Mouse (Mus musculus) right cerebral cortex, adult 2 months (tissue): Measurements from ENCODE around the gene Serpinc1.
A peak's percentile ranks its signal among the peaks of the same experiment; 100 is the strongest.
"Not testable (repeated sequence)": the region's sequence is repeated elsewhere in the genome, so short reads cannot be mapped to it uniquely, and the experiment has no call there.

Experiments
- DNase-seq, 2 experiments: peaks; one replicate each; pipeline ENCODE4 v3.0.0; 2021 to 2022; ENCODE audit warnings: low spot score in 2 of 2

Gene Serpinc1

GRCm38 (mm10) chr1:161025410-161026210 lies 47.2 kb downstream of the Serpinc1 start:
- no peak for DNase-seq

- DNase-seq, result no peak
These were observed 48.8 kb downstream of the Serpinc1 start for GRCm38 (mm10) chr1:161027196-161027595.

- not testable (repeated sequence) for DNase-seq
These were observed 50.0 kb downstream of the Serpinc1 start for GRCm38 (mm10) chr1:161028427-161028826.

- no peak for DNase-seq
These were observed 51.7 kb downstream of the Serpinc1 start for GRCm38 (mm10) chr1:161030058-161030457.

GRCm38 (mm10) chr1:161031881-161032280 lies 53.5 kb downstream of the Serpinc1 start:
- no peak for DNase-seq

- no peak for DNase-seq
These were observed 54.0 kb downstream of the Serpinc1 start for GRCm38 (mm10) chr1:161032345-161032744.

GRCm38 (mm10) chr1:161033856-161034434 lies 55.6 kb downstream of the Serpinc1 start:
- no peak for DNase-seq

- DNase-seq, result peak; percentile 96 to 98
These were observed 56.3 kb downstream of the Serpinc1 start, which contains the start of gene Zbtb37 for GRCm38 (mm10) chr1:161034435-161035280. Gene Zbtb37, minus strand, starts transcription at chr1:161034849.

- DNase-seq, result no peak
These were observed 56.9 kb downstream of the Serpinc1 start for GRCm38 (mm10) chr1:161035281-161035785.

GRCm38 (mm10) chr1:161035786-161036404 lies 57.5 kb downstream of the Serpinc1 start:
- DNase-seq, result no peak

- DNase-seq, result no peak
These were observed 58.0 kb downstream of the Serpinc1 start for GRCm38 (mm10) chr1:161036411-161036841.

GRCm38 (mm10) chr1:161037026-161037425 lies 58.6 kb downstream of the Serpinc1 start:
- DNase-seq, result no peak

- DNase-seq, result no peak
These were observed 59.2 kb downstream of the Serpinc1 start for GRCm38 (mm10) chr1:161037599-161037998.

GRCm38 (mm10) chr1:161038004-161038403 lies 59.6 kb downstream of the Serpinc1 start:
- DNase-seq, result no peak

- DNase-seq, result no peak
These were observed 60.8 kb downstream of the Serpinc1 start for GRCm38 (mm10) chr1:161038968-161039721.

- DNase-seq, result no peak
These were observed 61.5 kb downstream of the Serpinc1 start for GRCm38 (mm10) chr1:161039741-161040425.

GRCm38 (mm10) chr1:161040426-161040770 lies 62.0 kb downstream of the Serpinc1 start:
- no peak for DNase-seq

GRCm38 (mm10) chr1:161040855-161041254 lies 62.5 kb downstream of the Serpinc1 start:
- DNase-seq, result no peak

- no peak for DNase-seq
These were observed 63.1 kb downstream of the Serpinc1 start for GRCm38 (mm10) chr1:161041261-161042020.

- no peak for DNase-seq
These were observed 68.6 kb downstream of the Serpinc1 start for GRCm38 (mm10) chr1:161046972-161047371.
